Mouse (Mus musculus) cerebellum, postnatal 10 days (tissue): ENCODE data around the gene Pknox1.
A peak's percentile ranks its signal among the peaks of the same experiment; 100 is the strongest.
"Not testable (repeated sequence)": the region's sequence is repeated elsewhere in the genome, so short reads cannot be mapped to it uniquely, and the experiment has no call there.

Experiments
- DNase-seq, 2 experiments: peaks; one replicate each; pipeline ENCODE4 v3.0.0; 2021; ENCODE audit warnings: mixed read lengths in 2 of 2

Gene Pknox1

GRCm38 (mm10) chr17:31564015-31564857 lies at the start of gene Pknox1:
Gene Pknox1, plus strand, starts transcription at chr17:31564734.
- DNase-seq = peak; percentile 98 to 99

GRCm38 (mm10) chr17:31519344-31519945 lies 45.1 kb upstream of the Pknox1 start:
- no peak for DNase-seq

DNA sequence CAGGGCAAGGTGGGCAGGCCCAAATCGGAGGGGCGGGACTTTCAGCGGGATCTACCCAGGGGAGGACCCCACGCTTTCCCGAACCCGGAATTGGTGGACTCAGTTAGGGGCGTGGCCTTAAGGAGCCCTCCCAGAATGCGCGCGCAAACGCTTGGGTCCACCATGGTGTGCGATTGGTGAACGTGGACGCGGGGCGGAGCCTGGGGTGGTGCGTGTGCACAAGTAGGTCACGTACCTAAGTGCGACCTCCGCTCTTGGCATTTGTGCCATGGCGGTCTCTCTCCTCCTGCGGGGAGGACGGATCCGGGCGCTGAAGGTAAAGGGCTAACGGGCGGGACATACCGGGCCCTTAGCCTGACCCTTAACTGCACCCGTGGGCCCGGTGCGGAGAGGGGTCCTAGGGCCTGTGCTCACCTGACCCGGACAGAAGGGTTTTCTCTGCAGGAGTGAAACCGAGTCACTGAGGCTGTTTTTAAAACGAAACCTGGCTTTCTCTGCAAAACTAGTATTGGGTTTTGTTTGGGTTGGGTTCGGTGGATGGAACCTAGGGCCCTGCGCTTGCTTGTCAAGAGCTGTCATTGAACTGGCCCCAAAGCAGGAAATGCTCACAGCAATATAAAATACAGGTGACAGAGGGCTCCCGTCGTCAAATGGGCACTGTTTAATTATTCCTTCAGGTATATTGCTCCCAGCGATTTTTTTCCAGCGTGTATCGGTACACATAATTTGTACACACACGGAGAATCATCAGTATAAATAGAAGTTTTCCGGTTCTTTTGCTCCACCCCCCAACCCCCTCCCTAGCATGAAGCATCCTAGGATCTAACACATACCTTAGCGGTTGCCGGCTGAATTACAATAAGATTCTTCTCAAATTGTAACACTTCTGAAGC lies 44.3 kb upstream of the Pknox1 start, which contains the start of the genes Wdr4 and Ndufv3:
Gene Wdr4, minus strand, starts transcription at position 35 of the 893 bp plus-strand sequence.
Gene Ndufv3, plus strand, starts transcription at position 170 of the 893 bp plus-strand sequence.
- DNase-seq = peak; percentile 99

- DNase-seq = peak; percentile 97
These were observed 43.6 kb upstream of the Pknox1 start for GRCm38 (mm10) chr17:31520895-31521294.

- peak; percentile 81 to 84 for DNase-seq
These were observed 42.6 kb upstream of the Pknox1 start for GRCm38 (mm10) chr17:31521948-31522347.

- no peak for DNase-seq
These were observed 39.4 kb upstream of the Pknox1 start for GRCm38 (mm10) chr17:31525114-31525513.

GRCm38 (mm10) chr17:31525816-31526215 lies 38.7 kb upstream of the Pknox1 start:
- no peak for DNase-seq

GRCm38 (mm10) chr17:31529314-31529713 lies 35.2 kb upstream of the Pknox1 start:
- DNase-seq = peak; percentile 71 to 76

- no peak for DNase-seq
These were observed 32.9 kb upstream of the Pknox1 start for GRCm38 (mm10) chr17:31531441-31532158.

GRCm38 (mm10) chr17:31532331-31532730 lies 32.2 kb upstream of the Pknox1 start:
- DNase-seq = not testable (repeated sequence)

- DNase-seq = no peak
These were observed 29.2 kb upstream of the Pknox1 start for GRCm38 (mm10) chr17:31535358-31535757.

DNA sequence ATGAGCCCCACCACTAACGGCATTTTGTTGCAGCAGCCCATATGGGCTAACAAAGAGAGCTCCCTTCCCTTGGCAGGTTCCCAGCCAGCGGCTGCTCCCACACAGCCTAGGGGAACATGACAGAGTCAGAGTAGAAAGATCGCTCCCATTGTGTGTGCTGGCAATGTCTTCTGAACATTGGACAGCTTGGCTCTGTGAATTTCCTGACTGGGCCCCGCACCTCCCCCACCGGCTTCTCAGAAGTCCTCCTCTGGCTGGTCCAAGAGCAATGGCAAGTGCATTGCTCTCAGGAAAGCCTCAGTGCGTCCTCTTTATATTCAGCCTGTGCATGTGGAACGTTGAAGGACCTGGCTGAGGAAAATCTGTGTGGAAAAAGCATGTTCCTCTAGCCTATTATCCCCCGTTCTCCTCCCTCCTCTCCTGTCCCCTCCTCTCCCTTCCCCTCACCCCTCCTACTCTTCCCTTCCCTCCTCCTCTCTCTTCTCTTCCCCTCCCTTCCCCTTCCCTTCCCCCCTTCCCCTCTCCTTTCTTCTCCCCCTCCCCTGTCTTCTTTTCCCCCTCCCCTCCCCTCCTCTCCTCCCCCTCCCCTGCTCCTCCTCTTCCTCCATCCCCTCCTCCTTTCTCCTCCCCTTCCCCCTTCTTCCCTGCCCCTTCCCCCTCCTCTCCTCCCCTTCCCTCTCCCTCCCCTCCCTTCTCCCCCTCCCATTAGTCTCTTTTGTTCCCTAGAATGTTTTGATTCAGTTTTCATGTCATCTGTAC lies 28.5 kb upstream of the Pknox1 start:
- DNase-seq = peak; percentile 84 to 87

- DNase-seq = no peak
These were observed 24.4 kb upstream of the Pknox1 start for GRCm38 (mm10) chr17:31540101-31540500.

- DNase-seq = no peak
These were observed 23.6 kb upstream of the Pknox1 start for GRCm38 (mm10) chr17:31540809-31541459.

DNA sequence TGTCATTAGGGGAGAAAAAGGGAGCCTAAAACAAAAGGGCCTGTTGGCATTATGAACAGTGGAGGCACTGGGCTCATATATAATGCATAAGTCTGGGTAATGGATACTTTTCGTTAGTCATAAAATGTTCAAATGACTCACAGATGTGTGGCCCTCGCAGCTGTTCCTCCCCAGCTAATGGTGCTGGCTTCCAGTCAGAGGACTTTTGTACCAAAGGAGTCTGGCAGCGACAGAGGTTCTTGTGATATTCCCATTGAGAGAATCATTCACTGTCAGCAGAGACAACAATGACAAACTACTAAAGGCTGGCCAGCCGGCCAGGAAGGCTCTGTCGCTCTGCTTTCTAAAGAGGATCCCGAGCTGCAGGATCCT lies 23.1 kb upstream of the Pknox1 start:
- no peak for DNase-seq

DNA sequence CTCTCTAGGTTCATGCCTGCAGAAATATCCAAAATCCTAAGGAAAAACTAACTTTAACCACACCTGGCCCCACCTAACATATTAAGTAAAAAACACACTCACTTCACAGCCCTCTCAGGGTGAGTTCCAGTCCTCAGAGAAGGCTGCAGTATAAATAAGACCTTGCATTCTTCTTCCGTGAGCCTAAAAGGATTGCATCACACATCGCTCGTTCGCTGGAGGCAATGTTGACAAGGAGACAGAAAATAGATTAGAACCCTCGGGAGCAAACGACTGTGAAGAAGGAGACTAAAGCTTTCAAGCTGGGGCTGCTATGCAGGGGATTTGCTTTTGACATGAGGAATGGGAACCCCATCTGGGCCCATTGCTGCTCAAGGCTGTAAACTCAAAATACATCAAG lies 21.0 kb upstream of the Pknox1 start:
- no peak for DNase-seq

- DNase-seq = no peak
These were observed 17.9 kb upstream of the Pknox1 start for GRCm38 (mm10) chr17:31546444-31547196.

GRCm38 (mm10) chr17:31547974-31548373 lies 16.6 kb upstream of the Pknox1 start:
- no peak for DNase-seq

DNA sequence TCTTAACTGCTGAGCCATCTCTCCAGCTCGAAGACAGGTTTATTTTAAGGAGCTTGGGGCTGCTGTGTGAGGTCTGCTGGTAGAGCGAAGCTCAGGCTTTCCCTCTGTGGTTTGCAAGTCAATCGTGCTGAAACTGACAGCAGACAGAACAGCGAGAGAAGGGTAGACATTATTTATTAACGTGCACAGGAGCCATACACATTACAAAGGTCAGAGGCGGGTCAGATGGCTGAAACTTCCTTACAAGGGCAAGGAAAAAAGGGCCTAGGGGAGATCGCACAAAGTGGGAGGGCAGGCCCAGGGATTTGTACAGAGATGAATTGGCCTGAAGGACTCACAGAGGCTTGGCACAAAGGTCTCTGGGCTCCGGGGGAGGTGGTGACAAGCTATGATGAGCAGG lies 15.1 kb upstream of the Pknox1 start:
- DNase-seq = no peak

DNA sequence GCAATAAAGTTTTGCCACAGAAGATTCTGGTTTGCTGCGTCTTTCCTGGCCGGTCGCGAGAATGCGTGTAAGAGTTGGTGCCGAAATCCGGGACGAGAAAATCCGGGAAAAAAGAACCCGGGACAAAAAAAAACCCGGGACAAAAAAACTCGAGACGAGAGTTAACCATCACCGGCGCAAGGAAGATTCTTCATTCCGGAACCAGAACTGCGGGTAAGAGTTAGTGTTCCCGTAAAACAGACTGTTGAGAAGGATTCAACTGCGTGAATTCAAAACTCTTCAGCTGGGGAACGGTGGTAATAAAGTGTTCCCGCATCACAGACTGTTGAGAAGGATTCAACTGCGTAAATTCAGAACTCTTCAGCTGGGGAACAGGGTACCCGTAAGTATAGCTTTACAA lies 11.9 kb upstream of the Pknox1 start:
- DNase-seq = not testable (repeated sequence)
